Mouse (Mus musculus) 3134 (cell line): ENCODE measurements around the gene Ntng2.

Experiments used
- DNase-seq: peaks from one replicate; pipeline ENCODE4 v3.0.0-alpha.2; 2011; ENCODE audit warnings: low spot score; ENCODE audit not compliant: insufficient read length; ENCODE audit errors: extremely low read depth

Ntng2 gene

GRCm38 (mm10) chr2:29192629-29193278 lies 60.1 kb downstream of the Ntng2 start:
- no peak for DNase-seq

- peak; percentile 24 for DNase-seq
Measured at GRCm38 (mm10) chr2:29191216-29192215, 61.3 kb downstream of the Ntng2 start.

- DNase-seq: no peak
Measured at GRCm38 (mm10) chr2:29190392-29190791, 62.4 kb downstream of the Ntng2 start.

GRCm38 (mm10) chr2:29186209-29186608 lies 66.6 kb downstream of the Ntng2 start:
- no peak for DNase-seq

GRCm38 (mm10) chr2:29183266-29183924 lies 69.4 kb downstream of the Ntng2 start:
- DNase-seq: no peak

- no peak for DNase-seq
Measured at GRCm38 (mm10) chr2:29181111-29181510, 71.7 kb downstream of the Ntng2 start.

- no peak for DNase-seq
Measured at GRCm38 (mm10) chr2:29179810-29180209, 73.0 kb downstream of the Ntng2 start.

- DNase-seq: no peak
Measured at GRCm38 (mm10) chr2:29174887-29175286, 77.9 kb downstream of the Ntng2 start.

GRCm38 (mm10) chr2:29168067-29168466 lies 84.7 kb downstream of the Ntng2 start:
- DNase-seq: no peak

- DNase-seq: no peak
Measured at GRCm38 (mm10) chr2:29151941-29152340, 100.9 kb downstream of the Ntng2 start.
